Mouse (Mus musculus) MEL (cell line): ENCODE results near the gene Cpne1. TPM values are rescaled to one million over a fixed set of nuclear protein-coding genes. Genes with fewer than 3 reads are reported as not detected.

Source experiments
- DNase-seq: peaks from one replicate; pipeline ENCODE4 v3.0.0; 2011; ENCODE audit warnings: low read depth, low spot score
- H3K27ac ChIP-seq: 2 replicates; pipeline ENCODE4 v1.5.1; 2012; ENCODE audit warnings: low read depth, mild to moderate bottlenecking, control low read depth, low read length, moderate library complexity; ENCODE audit not compliant: control insufficient read depth
- H3K27me3 ChIP-seq, 2 experiments: fragments of 150-350 bp in 1 of 2; sonication (generic) in 1 of 2; 2 replicates each; pipeline ENCODE4 v1.6.1; 2012; ENCODE audit warnings: low read length in 2 of 2, mild to moderate bottlenecking in 2 of 2, improper control_type of control experiment in 1 of 2, moderate library complexity in 1 of 2; ENCODE audit not compliant: insufficient read depth in 2 of 2, control insufficient read depth in 1 of 2
- H3K36me3 ChIP-seq, 2 experiments: 2 replicates each; pipeline ENCODE4 v1.6.1; 2012 to 2014; ENCODE audit warnings: low read length in 2 of 2, improper control_type of control experiment in 1 of 2, inconsistent platforms in 1 of 2, mild to moderate bottlenecking in 1 of 2; ENCODE audit not compliant: insufficient read depth in 2 of 2, control insufficient read depth in 1 of 2
- H3K4me1 ChIP-seq, 2 experiments: fragments of 150-350 bp in 1 of 2; sonication (generic) in 1 of 2; 2 replicates each; pipeline ENCODE4 v1.6.1; 2012; ENCODE audit warnings: low read length in 2 of 2, improper control_type of control experiment in 1 of 2, mild to moderate bottlenecking in 1 of 2; ENCODE audit not compliant: insufficient read depth in 2 of 2, control insufficient read depth in 1 of 2
- H3K4me3 ChIP-seq, 2 experiments: fragments of 150-350 bp in 1 of 2; sonication (generic) in 1 of 2; 2 replicates each; pipeline ENCODE4 v1.5.1; 2012; ENCODE audit warnings: low read depth in 2 of 2, low read length in 2 of 2, mild to moderate bottlenecking in 2 of 2, moderate library complexity in 2 of 2, control low read depth in 1 of 2, improper control_type of control experiment in 1 of 2; ENCODE audit not compliant: control insufficient read depth in 1 of 2, insufficient read depth in 1 of 2
- H3K79me2 ChIP-seq: 2 replicates; pipeline ENCODE4 v1.6.1; 2012; ENCODE audit warnings: mild to moderate bottlenecking, low read length, moderate library complexity; ENCODE audit not compliant: control insufficient read depth, poor library complexity, insufficient read depth
- H3K9ac ChIP-seq: 2 replicates; pipeline ENCODE4 v1.6.1; 2012; ENCODE audit warnings: low read depth, mild to moderate bottlenecking, control low read depth, low read length, moderate library complexity; ENCODE audit not compliant: control insufficient read depth, poor library complexity, severe bottlenecking
- H3K9me3 ChIP-seq: fragments of 150-350 bp; sonication (generic); replicated peaks from 2 replicates; pipeline ENCODE4 v1.6.1; 2012; ENCODE audit warnings: mild to moderate bottlenecking, low read length, improper control_type of control experiment, moderate library complexity; ENCODE audit not compliant: insufficient read depth
- BHLHE40 ChIP-seq: IDR thresholded peaks from 2 replicates; pipeline ENCODE4 v1.6.1; 2012; ENCODE audit warnings: low read depth, mild to moderate bottlenecking, inconsistent platforms, low read length, improper control_type of control experiment, borderline replicate concordance
- ELF1 ChIP-seq: IDR thresholded peaks from 2 replicates; pipeline ENCODE4 v1.6.1; 2014; ENCODE audit warnings: low read depth, mild to moderate bottlenecking, inconsistent platforms, low read length, improper control_type of control experiment, moderate library complexity
- EP300 ChIP-seq, 2 experiments: IDR thresholded peaks; 2 replicates each; pipeline ENCODE4 v1.6.1; 2011; ENCODE audit warnings: improper control_type of control experiment in 2 of 2, low read length in 2 of 2, low read depth in 1 of 2, mild to moderate bottlenecking in 1 of 2
- ETS1 ChIP-seq: IDR thresholded peaks from 2 replicates; pipeline ENCODE4 v1.6.1; 2012; ENCODE audit warnings: low read depth, mild to moderate bottlenecking, inconsistent platforms, low read length, improper control_type of control experiment, moderate library complexity
- GABPA ChIP-seq: IDR thresholded peaks from 2 replicates; pipeline ENCODE4 v1.6.1; 2012; ENCODE audit warnings: low read depth, mild to moderate bottlenecking, inconsistent platforms, low read length, improper control_type of control experiment, moderate library complexity
- GATA1 ChIP-seq: IDR thresholded peaks from 2 replicates; pipeline ENCODE4 v1.6.1; 2011; ENCODE audit warnings: low read depth, low read length, improper control_type of control experiment
- HCFC1 ChIP-seq: IDR thresholded peaks from 2 replicates; pipeline ENCODE4 v1.6.1; 2012; ENCODE audit warnings: low read depth, mild to moderate bottlenecking, inconsistent platforms, low read length, improper control_type of control experiment, moderate library complexity
- KAT2A ChIP-seq: conservative IDR thresholded peaks from 2 replicates; pipeline ENCODE4 v1.6.1; 2012; ENCODE audit warnings: low read depth, low read length, improper control_type of control experiment, inconsistent platforms
- MAFK ChIP-seq: IDR thresholded peaks from 2 replicates; pipeline ENCODE4 v1.6.1; 2011; ENCODE audit warnings: low read depth, mild to moderate bottlenecking, low read length, improper control_type of control experiment, borderline replicate concordance
- MAX ChIP-seq: IDR thresholded peaks from 2 replicates; pipeline ENCODE4 v1.6.1; 2011; ENCODE audit warnings: low read length, improper control_type of control experiment
- MAZ ChIP-seq: IDR thresholded peaks from 2 replicates; pipeline ENCODE4 v1.6.1; 2012; ENCODE audit warnings: low read depth, mild to moderate bottlenecking, inconsistent platforms, low read length, improper control_type of control experiment
- MEF2A ChIP-seq: IDR thresholded peaks from 2 replicates; pipeline ENCODE4 v1.6.1; 2014; ENCODE audit warnings: low read depth, mild to moderate bottlenecking, inconsistent platforms, low read length, improper control_type of control experiment; ENCODE audit not compliant: poor library complexity, insufficient replicate concordance, severe bottlenecking; ENCODE audit errors: extremely low read depth
- MYB ChIP-seq: IDR thresholded peaks from 2 replicates; pipeline ENCODE4 v1.6.1; 2011; ENCODE audit warnings: mild to moderate bottlenecking, low read depth, low read length, improper control_type of control experiment
- NELFE ChIP-seq: IDR thresholded peaks from 2 replicates; pipeline ENCODE4 v1.6.1; 2011; ENCODE audit warnings: low read depth, low read length, improper control_type of control experiment
- NRF1 ChIP-seq: IDR thresholded peaks from 2 replicates; pipeline ENCODE4 v1.6.1; 2014; ENCODE audit warnings: low read depth, mild to moderate bottlenecking, inconsistent platforms, low read length, improper control_type of control experiment, moderate library complexity; ENCODE audit not compliant: poor library complexity, insufficient read depth, severe bottlenecking
- POLR2AphosphoS2 ChIP-seq: IDR thresholded peaks from 2 replicates; pipeline ENCODE4 v1.6.1; 2011; ENCODE audit warnings: low read length, improper control_type of control experiment
- SIN3A ChIP-seq: IDR thresholded peaks from 2 replicates; pipeline ENCODE4 v1.6.1; 2012; ENCODE audit warnings: low read length, improper control_type of control experiment, inconsistent platforms
- SMC3 ChIP-seq: IDR thresholded peaks from 2 replicates; pipeline ENCODE4 v1.6.1; 2011; ENCODE audit warnings: low read depth, low read length, improper control_type of control experiment
- TAL1 ChIP-seq: IDR thresholded peaks from 2 replicates; pipeline ENCODE4 v1.6.1; 2012; ENCODE audit warnings: mild to moderate bottlenecking, inconsistent platforms, low read length, moderate library complexity, mixed read lengths
- USF1 ChIP-seq: IDR thresholded peaks from 2 replicates; pipeline ENCODE4 v1.6.1; 2014; ENCODE audit warnings: low read depth, mild to moderate bottlenecking, inconsistent platforms, low read length, improper control_type of control experiment, moderate library complexity
- ZC3H11A ChIP-seq: IDR thresholded peaks from 2 replicates; pipeline ENCODE4 v1.6.1; 2012; ENCODE audit warnings: low read depth, mild to moderate bottlenecking, inconsistent platforms, low read length, improper control_type of control experiment
- ZMIZ1 ChIP-seq: IDR thresholded peaks from 2 replicates; pipeline ENCODE4 v1.6.1; 2012; ENCODE audit warnings: low read depth, mild to moderate bottlenecking, inconsistent platforms, low read length, improper control_type of control experiment, moderate library complexity
- polyA plus RNA-seq, 2 experiments: library from polyadenylated mRNA; stranded (reverse) in 1 of 2; unstranded in 1 of 2; fragments of >175 nt in 1 of 2; fragments of >200 nt in 1 of 2; gene quantifications; 2 replicates each; pipeline versions ENCODE4 v1.2.1 to v1.2.4; 2012; ENCODE audit warnings: low replicate concordance in 2 of 2, low read depth in 1 of 2; ENCODE audit not compliant: insufficient read length in 2 of 2, insufficient read depth in 1 of 2, missing spikeins in 1 of 2
- total RNA-seq: library from RNA; depleted of rRNA; stranded (reverse); fragments of 300-350 nt; gene quantifications from 2 replicates; pipeline ENCODE4 v1.2.3, GENCODE M21; 2012

The Cpne1 gene
- total and polyA plus RNA-seq, 3 experiments: 22.5 to 52.8 TPM; not detected in 1

- DNase-seq: no peak
- Histone ChIP-seq H3K79me2 (no peaks in the 10 kb centered on the region), H3K9me3 (no peaks in the 10 kb centered on the region), H3K27ac (no peak overlapping the region), H3K4me1 (no peaks in the 10 kb centered on the region), H3K4me3 (no peak overlapping the region), H3K27me3 (peaks cover 7 to 8% of the 10 kb centered on the region in 2 experiments), H3K9ac (no peak overlapping the region), H3K36me3 (no peaks in the 10 kb centered on the region)
- no peak for TF ChIP-seq SIN3A
- no peak for TF ChIP-seq HCFC1
- TF ChIP-seq MYB: no peak
- TF ChIP-seq ZC3H11A: no peak
- TF ChIP-seq MEF2A: no peak
- TF ChIP-seq ELF1: no peak
- TF ChIP-seq POLR2AphosphoS2: no peak
- no peak for TF ChIP-seq GABPA
- no peak for TF ChIP-seq MAX
- TF ChIP-seq USF1: no peak
- TF ChIP-seq GATA1: no peak
- TF ChIP-seq TAL1: no peak
- no peak for TF ChIP-seq MAFK
- no peak for TF ChIP-seq ZMIZ1
- no peak for TF ChIP-seq KAT2A
- no peak for TF ChIP-seq NRF1
- no peak for TF ChIP-seq EP300 (IDR thresholded peaks at IDR 0.05; ENCODE audit: low read depth in 1 of 2, low read length in 2 of 2)
Measured at GRCm38 (mm10) chr2:156042903-156043302, 68.9 kb downstream of the Cpne1 start.

GRCm38 (mm10) chr2:156039390-156039789 lies 72.4 kb downstream of the Cpne1 start:
- DNase-seq: no peak
- Histone ChIP-seq H3K27me3 (peaks cover 12 to 14% of the 10 kb centered on the region in 2 experiments), H3K9me3 (no peaks in the 10 kb centered on the region), H3K9ac (no peak overlapping the region), H3K4me1 (no peaks in the 10 kb centered on the region), H3K4me3 (no peak overlapping the region), H3K27ac (no peak overlapping the region), H3K36me3 (no peaks in the 10 kb centered on the region), H3K79me2 (no peaks in the 10 kb centered on the region)
- TF ChIP-seq HCFC1 (no peak), BHLHE40 (no peak), NELFE (no peak), ETS1 (no peak), SMC3 (no peak), MEF2A (no peak), MAZ (no peak)
